Mouse (Mus musculus) left cerebral cortex, postnatal 14 days (tissue): ENCODE measurements around the gene Apom. TPM values are rescaled to one million over a fixed set of nuclear protein-coding genes. Genes with fewer than 3 reads are reported as not detected.

Experiments
- DNase-seq, 2 experiments: peaks; one replicate each; pipeline ENCODE4 v3.0.0; 2021 to 2022; ENCODE audit warnings: low spot score in 2 of 2, mixed read lengths in 1 of 2
- intact Hi-C: fragments of 180-260 bp; cut with DNase I; formaldehyde crosslinking; loops from one replicate; pipeline ENCODE4 v1.15.1; 2025
- total RNA-seq, 2 experiments: library from RNA; stranded (reverse); gene quantifications; 2 replicates each; pipeline ENCODE4 v1.2.3; 2021

Gene Apom
- total RNA-seq, 2 experiments from 2014 or later = not detected

DNA sequence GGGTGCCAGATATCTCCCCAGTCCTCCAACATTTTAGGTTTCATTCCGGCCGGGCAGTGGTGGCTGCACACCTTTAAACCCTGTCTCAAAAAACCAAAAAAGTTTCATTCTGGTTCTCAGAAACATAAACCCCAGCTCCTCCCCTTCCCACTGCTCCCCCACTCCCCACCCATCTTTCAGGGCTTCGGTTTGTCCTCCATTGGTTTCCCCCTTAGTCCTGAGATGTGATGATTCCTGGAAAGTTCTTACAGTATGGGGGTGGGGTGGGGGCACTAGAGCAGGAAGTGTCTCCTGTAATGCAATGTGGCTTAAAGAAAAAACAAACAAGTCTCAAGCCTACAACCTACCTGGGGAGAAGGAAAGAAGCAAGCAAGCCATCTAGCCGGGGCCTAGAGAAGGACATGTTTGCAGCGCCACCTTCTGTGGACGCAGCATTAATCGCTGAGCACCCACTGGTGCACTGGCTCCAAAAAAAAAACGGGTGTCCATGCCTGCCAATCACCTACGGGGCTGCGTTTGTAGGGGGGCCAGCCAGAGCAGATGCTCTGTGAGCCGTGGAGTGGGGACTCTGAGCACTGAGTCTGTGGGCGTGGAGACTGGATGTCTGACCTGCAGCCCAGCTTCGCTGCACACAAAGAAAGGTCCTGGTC is 26.0 kb downstream of the Apom start:
- intact Hi-C loops = loop anchor here (2.0 kb wide), 1 partner anchor 85 kb away; no protein-coding TSS in a partner anchor
- DNase-seq = peak in 1 of 2 experiments; percentile 35

DNA sequence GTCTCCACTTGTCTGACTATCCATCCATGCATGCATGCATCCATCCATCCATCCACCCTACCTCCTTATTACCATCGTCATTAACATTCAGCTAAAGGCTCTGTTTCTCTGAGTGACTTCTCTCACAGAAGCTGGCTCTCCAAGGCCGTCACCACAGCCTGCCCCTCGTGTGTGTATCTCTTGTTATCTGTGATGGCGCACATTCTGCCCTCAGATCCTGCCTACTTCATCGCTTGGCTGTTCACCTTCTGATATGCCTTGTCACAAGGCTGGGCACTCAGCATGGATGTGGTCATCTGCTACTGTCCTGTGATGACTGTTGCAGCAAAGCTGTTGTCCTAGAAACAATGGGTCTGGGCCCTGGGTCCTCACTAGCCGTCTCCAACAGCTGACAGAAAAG is 27.1 kb downstream of the Apom start:
- no peak for DNase-seq
- intact Hi-C loops = no loop called here

DNA sequence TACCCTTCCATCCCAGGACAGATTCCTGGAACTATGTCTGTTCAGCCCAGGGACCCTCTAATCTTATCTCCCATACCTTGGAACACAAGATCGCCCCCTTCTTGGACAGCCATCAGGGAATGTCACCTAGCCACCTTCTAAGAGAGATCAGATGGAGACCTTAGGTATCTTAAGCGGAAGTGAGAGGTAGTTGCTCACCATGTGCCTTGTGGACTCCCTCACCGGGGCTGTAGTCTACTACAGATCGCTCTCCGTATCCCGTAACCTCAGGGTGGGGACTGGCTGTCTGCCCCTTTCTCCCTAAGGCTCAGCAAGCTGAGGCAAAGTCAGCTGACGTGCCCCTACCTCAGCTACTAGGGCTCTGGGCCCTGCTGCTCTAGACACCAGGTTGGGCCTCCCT is 27.8 kb downstream of the Apom start:
- no peak for DNase-seq

DNA sequence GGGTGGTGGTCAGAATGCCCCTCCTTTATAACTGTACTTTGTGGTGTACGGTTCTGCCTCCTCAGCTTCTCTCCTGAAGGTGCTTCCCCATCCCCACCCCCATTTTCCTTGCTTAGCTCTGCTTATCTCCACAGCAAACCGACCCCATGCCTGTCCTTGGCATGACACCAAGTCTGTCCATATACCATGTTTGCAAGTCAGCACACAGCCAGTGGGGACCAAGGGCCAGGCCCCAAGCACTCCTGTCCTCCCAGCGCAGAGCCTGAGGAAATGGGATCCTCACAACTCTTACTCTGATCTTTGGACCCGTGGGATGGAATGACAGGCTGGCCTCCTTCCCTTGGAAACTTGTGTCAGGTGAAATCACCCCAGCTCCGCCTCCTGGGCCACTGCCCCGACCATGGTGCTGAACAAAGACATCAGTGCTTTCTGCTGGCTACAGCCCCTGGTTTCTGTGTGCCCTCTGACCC is 28.6 kb downstream of the Apom start:
- intact Hi-C loops = no loop called here

More for the DNA sequence above, 27.8 kb downstream of the Apom start:
- intact Hi-C loops = no loop called here

DNA sequence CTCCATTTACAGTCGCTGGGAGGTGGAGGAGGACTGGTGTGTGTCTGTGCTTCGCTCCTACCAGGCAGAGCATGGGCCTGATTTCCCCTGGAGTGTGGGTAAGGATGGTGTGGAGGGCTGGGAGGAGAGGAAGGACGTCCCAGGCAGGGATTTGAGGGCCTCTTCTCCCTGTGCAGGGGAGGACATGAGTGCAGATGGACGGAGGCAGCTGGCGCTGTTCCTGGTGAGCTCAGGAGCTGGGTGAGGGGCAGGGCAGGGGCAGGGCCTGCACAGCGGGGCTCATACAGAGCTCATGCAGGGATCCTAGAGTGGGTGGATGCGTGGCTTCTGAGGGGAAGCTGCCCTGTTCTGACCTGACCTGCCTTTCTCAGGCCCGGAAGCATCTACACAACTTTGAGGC is 29.6 kb downstream of the Apom start:
- no peak for DNase-seq
- intact Hi-C loops = no loop called here

More for the DNA sequence above, 28.6 kb downstream of the Apom start:
- no peak for DNase-seq

DNA sequence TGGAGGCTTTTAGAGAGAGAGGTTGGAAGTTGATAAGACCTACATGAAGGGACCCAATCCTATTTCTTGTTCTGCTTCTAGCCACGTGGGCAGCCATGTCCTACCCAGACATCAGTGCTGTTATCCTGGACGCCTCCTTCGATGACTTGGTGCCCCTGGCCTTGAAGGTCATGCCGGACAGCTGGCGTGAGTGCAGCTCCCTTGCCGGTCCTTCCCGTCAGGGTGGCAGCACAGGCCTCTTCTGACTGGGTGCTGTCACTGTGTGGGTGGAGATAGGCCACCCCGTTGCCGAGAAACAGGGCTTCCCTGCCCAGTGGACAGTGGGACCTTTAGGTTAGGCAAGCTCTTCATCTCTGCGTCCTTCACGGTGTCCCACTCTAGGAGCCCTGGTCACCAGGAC is 30.7 kb downstream of the Apom start:
- DNase-seq = no peak
- intact Hi-C loops = no loop called here

DNA sequence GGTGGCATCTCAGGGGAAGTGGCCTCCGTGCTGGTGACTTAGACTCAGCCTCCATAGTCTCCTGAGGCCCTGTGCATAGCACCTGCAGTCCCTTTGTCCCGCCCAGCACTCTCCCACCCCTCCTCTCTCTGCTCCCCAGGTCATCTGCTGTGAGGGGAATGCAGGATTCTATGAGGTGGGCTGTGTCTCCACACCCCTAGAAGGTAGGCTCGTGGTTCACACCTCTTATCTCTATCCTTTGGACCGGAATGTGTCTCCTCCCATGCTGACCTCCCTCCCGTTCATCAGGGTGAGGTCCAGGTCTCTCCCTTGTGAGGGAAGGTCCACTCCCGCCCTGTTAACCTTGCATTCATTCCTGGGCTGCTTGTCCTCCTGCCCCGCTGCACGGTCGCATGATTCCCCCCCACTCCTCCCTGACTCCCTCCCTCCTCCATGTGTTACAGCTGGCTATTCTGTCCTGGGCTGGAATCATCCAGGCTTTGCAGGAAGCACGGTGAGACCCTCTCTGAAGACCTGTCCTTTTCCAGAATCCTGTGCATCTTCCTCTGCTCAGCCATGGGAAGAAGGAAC is 31.6 kb downstream of the Apom start:
- intact Hi-C loops = no loop called here

DNA sequence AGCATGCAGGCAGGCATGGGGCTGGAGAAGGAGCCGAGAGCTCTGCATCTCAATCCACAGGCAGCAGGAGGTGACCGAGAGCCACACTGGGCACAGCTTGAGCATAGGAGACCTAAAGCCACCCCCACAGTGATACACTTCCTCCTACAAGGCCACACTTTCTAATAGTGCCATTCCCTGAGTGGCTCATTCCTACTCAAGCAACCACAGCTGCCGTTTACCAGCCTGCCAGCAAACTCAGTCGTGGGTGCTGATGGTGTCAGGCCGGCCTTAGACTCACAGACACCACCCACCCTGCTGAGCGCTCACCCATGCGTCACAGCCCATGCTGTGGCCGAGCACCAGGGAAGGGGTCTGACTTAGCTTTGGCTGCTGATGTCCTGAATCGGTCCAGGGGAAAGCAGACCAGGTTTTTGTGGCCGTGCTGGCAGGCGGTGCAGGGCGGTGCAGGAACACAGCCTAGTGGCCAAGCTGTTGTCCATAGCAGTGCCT is 34.6 kb downstream of the Apom start:
- intact Hi-C loops = no loop called here
- DNase-seq = peak; percentile 39 to 68

More for the DNA sequence above, 31.6 kb downstream of the Apom start:
- DNase-seq = no peak

DNA sequence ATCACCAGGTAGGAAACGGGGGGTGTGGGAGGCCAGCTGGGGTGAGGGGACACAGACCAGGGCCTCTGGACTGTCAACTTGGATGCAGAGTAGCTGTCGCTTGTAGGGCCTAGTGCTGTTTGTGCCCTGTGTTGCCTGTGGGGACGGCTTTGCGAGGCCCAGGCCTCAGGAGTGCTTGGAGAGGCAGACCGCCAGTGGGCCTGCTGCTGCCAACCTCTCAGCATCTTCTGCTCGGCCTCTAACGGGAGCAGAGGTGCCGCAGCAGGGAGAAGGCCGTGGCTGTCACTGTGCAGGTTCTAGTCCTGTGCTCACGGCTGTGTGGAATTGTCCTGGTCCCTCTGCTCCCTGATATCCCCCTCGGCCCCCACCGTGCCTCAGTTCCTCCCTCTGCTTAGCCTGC is 35.3 kb downstream of the Apom start:
- intact Hi-C loops = no loop called here
- DNase-seq = no peak

DNA sequence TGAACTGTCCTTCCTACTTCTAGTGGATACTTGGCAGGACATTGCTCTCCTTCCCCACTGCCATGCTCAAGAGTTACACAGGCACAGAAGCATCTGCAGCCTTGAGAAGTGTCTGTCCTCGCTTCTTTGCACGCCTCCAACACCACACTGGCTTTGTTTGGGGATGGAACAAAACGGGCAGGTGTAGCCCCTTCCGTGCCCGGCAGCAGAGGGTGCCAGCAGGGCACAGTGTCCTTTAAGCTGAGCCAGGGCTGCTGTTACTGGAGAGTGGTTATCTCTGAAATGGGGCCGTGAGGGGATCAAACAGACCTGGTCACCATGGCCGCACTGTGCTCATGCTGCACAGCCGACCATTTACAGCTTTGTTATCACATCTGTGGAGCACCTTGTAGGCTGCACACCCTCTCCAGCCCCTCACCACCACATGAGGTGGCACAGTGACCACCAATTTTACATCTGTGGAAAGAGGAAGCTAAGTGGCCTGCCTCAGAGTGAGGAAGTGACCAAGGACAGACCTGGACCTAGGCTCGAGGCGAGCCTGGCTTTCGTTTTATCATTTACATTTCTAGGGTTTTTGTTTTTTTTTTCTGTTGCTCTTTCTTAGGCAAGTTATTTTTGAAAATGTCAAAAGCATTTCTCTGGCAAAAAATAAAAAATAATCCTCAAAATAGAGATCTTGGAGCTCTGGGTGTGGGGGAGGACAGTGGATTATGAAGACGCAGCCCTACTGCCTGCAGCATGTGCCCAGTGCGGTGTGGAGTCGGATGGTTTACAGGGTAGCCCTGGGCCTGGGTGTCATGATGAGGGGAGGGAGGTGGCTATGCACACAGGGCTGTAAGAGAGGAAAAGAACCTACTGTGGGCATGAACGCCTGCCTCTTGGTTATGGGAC is 37.1 kb downstream of the Apom start:
- intact Hi-C loops = no loop called here
- DNase-seq = no peak

DNA sequence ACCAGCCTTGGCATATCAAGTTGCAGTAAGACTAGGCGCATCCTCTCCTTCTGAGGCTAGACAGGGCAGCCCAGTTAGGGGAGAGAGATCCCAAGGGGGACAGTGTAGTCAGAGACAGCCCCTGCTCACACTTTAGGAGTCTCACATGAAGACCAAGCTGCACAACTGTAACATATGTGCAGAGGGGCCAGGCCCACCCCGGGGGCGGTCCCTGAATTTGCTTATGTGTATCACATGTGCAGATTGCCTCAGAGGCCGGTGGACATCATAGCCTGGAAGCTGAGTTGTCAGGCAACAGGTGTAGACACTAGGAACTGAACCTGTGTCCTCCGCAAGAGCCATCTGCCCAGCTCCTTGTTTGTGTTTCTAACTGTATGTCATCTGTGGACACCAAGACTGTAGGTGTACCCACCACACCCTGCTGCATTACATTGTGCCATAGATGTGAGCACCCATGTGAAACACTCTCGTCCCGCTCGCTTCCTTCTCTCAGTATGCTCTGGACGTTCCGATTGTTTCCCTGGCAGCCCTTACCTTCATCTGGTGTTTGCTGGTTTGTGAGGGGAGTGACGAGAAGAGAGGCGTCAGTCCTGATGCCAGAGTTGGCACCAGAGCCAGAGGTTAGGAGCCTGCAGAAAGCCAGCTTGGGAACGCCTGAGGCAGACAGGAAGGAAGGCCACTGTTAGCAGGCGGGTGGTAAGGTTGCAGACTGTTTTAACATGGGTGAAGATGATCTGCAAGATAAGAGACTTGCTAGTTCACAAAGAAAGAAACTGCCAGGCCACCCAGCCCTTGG is 39.2 kb downstream of the Apom start:
- intact Hi-C loops = no loop called here

DNA sequence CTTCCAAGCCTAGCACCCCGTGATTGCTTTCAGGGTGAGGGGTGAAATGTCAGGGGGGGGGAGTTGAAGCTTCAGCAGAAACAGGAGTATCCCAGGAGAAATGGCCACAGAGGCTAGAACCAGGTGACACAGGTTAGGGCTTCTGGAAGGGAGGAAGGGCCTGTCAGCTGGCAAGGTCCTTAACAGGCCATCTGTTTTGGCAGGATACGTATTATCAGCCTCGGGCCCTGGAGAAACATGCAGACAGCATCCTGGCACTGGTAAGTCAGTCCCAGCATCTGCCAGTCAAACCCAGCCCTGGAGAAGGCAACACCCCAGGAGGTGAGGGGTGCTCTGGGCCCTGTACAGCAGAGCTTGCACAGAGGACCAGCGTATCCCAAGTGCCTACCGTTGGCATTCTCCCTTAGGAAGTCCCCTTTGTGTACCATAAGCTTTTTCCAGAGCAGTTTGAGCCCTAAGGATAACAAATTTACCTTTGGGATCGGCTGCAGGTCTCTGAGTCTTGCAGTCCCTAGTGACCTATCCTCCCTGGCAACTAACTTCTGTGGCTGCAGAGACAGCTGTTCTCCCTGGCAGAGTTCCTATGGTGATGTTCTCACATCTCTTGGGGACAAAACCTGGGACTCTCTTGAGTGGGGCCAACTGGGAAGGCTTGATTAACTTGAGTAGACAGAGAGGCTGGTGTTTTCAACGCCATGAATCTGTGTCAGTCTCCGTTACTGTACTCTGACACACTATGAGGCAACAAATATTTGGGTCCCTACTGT is 41.5 kb downstream of the Apom start:
- intact Hi-C loops = no loop called here
- no peak for DNase-seq

More for the DNA sequence above, 39.2 kb downstream of the Apom start:
- no peak for DNase-seq

DNA sequence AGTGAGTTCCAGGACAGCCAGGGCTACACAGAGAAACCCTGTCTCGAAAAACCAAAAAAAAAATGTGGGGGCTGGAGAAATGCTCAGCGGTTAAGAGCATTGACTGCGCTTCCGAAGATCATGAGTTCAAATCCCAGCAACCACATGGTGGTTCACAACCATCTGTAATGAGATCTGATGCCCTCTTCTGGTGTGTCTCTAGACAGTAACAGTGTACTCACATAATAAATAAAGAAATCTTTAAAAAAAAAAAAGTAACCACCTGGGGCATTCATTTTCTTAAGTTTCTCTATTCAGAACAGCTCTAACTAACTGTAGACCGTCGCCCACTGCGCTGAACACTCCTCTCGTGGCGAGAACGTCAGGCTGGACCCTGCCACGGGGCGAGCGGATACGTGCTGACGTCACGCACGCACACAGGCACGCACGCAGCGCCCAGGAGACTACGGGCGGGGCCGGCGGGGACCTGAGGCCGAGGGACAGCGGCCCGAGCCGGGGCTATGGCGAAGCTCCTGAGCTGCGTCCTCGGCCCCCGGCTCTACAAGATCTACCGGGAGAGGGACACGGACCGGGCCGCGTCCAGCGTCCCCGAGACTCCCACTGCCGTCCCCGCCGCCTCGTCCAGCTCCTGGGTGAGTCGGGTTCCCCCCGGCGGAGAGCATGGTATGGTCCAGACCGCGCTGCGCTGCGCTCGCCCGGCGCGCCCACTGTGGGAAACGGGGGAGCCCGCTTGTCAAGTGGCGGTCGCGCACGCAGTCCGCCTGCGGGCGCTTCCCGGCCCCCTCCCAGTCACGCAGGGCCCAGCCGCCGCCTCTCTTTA is 42.8 kb downstream of the Apom start, which contains the start of gene Abhd16a:
Gene Abhd16a, plus strand, starts transcription at position 439 of the 820 bp plus-strand sequence.
- peak; percentile 94 to 95 for DNase-seq
- intact Hi-C loops = no loop called here

DNA sequence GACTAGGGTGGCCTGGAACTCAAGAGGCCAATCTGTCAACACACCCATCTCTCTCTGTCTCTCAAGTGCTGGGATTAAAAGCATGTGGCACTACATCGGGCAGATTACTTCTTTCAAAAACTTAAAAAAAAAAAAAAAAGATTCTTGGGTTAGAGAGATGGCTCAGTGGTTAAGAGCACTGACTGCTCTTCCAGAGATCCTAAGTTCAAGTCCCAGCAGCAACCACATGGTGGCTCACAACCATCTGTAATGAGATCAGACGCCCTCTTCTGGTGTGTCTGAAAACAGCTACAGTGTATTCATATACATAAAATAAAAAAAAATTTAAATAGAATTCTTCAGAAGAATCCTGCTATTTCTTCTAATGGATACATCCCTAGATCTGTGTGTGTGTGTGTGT is 43.7 kb downstream of the Apom start:
- intact Hi-C loops = no loop called here
- peak in 1 of 2 experiments; percentile 66 for DNase-seq

DNA sequence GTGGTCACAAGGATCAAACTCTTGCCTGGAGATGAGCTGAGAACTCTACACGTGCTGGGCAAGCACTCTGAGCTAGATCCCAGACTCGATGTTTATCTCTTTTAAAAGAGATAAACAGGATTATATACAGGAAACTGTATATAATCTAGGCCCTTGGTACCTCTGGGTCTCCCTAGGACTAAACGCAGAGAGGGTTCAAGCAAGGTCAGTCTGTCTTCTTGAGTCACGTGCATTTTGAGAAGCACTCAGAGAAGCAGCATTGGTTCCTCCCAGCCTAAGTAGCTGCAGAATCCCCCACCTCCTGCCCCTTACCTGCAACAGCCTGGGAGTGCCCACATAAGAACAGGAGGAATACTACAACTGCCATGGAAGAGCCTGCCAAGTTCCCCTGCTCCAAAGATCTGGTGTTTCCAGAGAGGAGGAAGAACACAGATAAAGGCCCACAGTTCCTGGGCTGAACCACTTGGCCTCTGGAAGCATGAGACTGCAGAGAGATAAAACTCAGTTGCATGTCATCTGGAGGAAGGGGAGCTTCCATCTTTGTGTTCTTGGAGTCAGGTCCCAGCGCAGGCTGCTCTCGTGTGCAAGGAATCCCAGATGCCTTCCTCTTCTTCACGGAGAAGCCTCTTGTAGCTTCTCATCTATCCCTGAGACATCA is 46.5 kb downstream of the Apom start, which contains the start of gene Ly6g6f:
Gene Ly6g6f, minus strand, starts transcription at position 403 of the 658 bp plus-strand sequence.
- intact Hi-C loops = no loop called here
- no peak for DNase-seq

DNA sequence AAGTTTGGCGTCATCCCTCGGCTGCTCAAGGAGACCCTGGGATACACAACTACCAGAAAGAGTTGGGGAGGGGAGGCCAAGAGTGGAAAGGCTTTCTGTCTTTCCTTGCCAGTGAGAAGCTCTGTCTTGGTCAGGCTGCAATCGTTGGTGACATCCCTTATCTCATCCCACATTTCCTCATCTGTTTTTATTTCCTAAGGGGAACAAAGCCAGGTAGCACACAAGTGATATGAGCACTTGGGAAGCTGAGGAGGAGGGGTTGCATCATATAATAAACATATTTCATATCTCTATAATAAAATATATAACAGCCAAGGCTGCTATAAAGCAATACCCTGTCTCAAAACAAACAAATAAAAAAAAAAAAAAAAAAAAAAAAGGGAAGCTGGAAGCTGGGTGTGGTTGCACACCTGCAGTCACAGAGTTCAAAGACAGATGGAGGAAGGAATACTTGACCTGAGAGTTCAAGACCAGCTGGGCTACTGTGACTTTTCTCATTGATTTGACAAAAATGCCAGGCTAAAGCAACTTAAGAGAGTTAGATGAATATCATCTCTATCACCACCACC is 47.8 kb downstream of the Apom start:
- intact Hi-C loops = no loop called here
- no peak for DNase-seq
